Mouse (Mus musculus): ENCODE results near the gene Slc5a5.

The Slc5a5 gene

DNA sequence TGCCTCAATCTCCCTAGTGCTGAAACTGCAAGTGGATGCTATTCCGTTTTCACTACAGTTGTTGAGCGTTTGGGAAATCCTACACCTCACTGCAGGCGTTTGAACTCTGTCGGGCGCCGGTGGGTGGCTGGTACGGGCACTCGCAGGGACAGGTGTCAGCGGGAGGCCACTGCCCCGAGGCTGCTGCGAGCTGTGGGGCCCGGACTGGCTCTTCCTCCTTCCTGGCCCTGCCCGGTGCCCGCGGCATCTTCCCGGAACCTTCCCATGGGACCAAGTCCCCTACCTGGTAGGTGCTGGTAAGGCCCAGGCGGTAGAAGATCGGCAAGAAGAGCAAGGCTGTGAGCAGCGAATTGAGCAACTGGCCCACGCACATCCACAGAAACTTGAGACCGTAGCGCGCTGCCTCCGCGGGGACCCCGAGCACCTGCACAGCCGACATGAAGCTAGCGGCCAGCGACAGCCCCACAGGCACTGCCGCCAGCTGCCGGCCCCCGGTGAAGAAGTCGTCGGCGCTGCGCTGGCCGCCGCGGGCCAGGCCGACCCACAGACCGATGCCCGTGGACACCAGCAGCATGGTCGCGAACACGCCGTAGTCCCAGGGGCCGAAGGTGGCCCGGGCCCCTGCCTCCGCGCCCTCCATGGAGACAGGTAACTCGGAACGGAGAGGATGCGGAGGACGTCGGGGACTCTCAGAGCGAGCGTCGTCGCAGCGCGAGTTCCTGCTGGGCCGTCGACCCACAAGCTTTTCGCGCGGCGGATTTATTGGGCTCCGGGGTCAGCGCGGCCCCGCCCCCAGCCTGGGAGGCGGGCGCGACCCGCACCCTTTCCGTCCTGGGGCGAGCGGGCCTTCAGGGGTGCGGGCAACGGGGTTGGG, at the start of gene Slc5a5:
TSS of gene Slc5a5 (minus strand) at position 736 of the 874 bp plus-strand sequence.
- no peak for DNase-seq (ENCODE audit: low read depth in 1 of 2, low spot score in 2 of 2)

DNA sequence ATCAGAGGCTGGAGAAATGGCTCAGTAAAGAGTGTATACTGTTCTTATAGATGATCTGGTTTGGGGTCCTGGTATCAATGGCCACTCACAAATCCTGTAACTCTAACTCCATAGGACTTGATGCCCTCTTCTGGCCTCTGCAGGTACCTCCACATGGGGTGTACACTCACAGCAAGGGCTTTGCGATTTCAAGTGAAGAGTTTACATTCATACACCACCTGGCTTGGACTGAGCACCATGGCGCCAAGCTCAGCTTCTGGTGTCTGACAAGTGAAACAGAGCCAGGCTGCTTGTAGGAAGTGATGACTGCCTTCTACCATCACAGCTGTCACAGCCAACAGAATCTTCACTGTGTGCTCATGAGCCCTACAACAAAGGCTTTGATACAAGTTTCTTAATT, 48.9 kb upstream of the Slc5a5 start:
- DNase-seq (ENCODE audit: low read depth in 1 of 2, low spot score in 2 of 2), result no peak

DNA sequence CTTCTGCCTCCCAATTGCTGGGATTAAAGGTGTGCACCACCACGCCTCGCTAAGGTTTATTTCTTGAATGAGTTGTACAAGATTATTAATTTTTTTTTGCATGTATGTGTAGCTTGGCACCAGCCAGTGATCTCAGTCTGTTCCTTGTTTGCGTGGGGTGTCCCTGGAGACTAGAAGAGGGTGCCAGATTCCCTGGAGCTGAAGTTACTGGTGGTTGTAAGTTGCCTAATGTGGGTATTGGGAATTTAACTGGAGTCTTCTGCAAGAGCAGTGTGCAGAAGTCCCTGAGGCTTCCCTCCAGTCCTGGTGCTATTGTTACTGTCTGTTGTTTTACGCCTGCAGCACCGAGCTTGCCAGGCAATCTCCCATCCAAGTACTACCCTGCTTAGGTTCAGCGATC, 44.6 kb upstream of the Slc5a5 start:
- DNase-seq (ENCODE audit: low read depth in 1 of 2, low spot score in 2 of 2), result no peak

DNA sequence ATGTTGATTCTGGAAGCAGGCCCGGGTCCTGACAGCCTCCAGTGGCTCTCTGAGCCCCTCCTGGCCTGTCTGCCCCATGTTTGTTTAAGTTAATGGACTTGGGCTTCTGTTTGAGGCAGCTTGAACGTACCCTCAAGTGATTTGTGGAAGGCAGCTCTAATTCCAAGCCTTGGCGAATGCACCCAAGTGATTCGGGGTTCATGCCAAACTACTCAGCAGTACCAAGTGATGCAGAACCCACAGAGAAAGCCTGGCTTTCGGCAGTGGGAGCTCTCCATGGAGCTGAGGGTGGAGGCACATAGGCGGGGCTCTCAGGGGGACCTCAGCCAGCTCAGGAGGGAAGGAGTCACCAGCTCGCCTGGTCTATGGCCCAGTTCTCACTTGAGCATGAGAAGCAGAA, 42.2 kb upstream of the Slc5a5 start:
- no peak for DNase-seq (ENCODE audit: low read depth in 1 of 2, low spot score in 2 of 2)

DNA sequence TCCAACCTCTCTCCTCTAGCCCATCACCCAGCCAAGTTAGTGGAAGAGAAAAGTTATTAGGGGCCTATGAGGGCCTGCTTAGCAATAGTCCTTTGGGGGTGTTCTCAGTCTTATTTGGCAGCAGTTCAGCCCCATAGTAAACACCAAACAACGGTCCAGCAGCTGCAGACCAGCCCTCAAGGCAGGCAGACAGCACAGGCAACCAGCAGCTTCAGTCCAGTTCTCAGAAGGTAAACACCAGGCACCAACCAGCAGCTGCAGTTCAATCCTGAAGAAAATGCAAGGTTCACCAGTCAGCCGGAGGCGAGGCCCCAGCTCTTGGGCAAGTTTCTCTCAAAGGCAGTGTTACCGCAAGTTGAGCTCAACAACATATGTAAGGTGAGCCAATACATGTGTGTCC, 40.5 kb upstream of the Slc5a5 start:
- no peak for DNase-seq (ENCODE audit: low read depth in 1 of 2, low spot score in 2 of 2)

DNA sequence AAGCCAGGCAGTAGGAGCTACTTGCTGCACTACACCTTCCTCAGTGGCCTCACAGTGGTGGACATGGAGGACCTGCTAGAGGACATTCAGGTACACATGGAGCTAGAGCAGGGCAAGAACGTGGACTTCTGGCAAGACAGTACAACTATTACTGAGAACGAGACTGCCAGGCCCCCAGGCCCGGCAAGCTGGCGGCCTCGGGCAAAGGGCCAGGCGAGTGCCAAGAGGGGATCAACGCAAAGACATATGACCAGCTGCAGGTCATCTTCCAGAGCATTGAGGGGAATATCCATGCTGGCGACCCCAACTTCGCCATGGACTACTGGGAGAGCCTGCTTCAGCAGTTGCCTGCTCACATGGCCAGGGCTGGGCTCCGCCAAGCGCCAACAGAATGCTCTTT, 39.2 kb upstream of the Slc5a5 start:
- DNase-seq (ENCODE audit: low read depth in 1 of 2, low spot score in 2 of 2), result no peak

DNA sequence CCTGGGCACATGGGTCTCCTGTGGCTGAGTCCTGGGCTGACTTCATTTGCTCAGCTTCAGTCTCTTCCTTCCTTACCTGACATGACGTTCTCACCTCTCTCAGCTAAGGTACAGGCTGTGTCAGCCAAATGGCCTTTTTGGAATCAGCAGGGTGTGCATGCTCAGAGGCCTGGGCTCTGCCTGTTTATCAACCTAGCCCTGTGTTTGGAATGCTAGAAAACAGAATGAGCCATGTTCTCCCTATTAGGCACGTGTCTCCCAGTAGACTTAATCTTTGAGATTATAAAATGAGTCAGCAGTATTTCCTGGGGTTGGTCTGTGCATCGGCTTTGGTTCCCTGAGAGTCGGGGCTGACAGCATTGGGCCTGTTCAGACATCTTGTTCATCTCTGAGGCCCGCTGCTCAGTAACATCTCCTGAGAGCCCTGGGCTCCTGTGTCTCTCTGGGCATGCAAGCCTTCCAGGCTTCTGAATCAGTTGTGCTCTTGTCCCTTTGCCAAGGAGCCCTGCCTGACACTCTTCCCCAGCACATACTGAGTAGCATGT, 36.3 kb upstream of the Slc5a5 start:
- DNase-seq (ENCODE audit: low read depth in 1 of 2, low spot score in 2 of 2), result no peak

DNA sequence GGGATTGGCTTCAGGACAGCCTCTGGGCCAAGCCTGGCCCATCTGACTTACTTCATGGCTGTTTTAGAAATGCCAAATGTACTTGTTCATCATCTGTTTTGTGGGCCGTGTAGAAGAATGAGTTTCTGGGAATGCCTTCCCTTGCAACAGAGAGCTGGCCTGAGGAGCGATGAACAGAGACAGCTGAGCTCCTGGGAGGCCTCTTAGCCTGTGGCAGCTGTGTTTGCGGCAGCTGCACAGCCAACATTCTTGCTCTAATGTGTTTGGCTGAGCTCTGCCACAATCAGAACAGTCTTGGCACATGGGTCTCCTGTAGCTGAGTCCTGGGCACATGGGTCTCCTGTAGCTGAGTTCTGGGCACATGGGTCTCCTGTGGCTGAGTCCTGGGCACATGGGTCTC, 35.5 kb upstream of the Slc5a5 start:
- DNase-seq (ENCODE audit: low read depth in 1 of 2, low spot score in 2 of 2), result no peak

DNA sequence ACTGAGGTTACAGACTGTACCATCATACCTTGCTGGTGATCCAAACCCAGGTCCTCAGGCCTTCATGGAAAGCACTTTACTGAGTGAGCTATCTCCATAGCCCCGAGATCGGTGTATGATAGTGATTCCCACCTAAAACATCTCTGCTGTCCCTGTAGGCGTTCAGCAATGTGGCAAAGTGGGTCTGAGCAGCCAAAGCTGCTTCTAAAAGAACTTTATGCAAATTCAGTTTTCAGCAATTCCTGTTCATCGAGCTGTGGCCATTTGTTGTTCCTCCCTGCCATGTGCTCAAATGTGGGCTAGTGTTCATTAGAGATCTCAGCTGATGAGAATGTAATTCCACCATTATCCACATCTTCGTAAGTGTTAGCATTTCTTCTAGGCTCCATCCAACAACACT, 33.8 kb upstream of the Slc5a5 start:
- no peak for DNase-seq (ENCODE audit: low read depth in 1 of 2, low spot score in 2 of 2)

DNA sequence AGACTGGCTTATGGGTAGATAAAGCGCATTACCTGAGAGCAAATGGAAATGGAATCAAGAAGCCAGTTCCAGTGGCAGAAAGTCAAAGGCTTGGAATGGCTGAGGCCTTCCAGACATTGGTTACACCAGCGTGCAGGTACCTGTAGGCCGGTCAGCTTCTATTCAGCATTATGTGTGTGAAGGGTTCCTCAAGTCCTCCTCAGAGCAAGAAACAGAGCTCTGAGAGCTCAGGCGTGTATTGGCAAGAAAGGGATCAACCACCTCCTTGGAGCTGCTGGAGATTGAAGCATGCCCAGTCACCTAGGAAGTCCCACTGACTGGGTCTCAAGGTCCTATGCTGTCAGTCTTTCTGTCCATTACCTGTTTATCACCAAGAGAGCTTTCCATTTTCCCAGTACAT, 33.2 kb upstream of the Slc5a5 start:
- no peak for DNase-seq (ENCODE audit: low read depth in 1 of 2, low spot score in 2 of 2)

DNA sequence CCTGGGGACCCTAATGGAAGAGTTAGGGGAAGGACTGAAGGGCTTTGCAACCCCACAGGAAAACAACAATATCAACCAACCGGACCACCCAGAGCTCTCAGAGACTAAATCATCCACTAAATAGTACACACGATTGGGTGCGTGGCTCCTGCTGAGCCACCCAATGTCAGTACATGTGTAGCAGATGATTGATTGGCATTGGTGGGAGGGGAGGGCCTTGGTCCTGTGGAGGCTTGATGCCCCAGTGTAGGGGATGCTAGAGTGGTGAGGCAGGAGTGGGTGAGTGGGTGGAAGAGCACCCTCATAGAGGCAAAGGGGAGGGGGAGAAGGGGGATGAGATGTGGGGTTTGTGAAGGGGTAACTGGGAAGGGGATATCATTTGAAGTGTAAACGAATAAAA, 31.6 kb upstream of the Slc5a5 start:
- no peak for DNase-seq (ENCODE audit: low read depth in 1 of 2, low spot score in 2 of 2)

DNA sequence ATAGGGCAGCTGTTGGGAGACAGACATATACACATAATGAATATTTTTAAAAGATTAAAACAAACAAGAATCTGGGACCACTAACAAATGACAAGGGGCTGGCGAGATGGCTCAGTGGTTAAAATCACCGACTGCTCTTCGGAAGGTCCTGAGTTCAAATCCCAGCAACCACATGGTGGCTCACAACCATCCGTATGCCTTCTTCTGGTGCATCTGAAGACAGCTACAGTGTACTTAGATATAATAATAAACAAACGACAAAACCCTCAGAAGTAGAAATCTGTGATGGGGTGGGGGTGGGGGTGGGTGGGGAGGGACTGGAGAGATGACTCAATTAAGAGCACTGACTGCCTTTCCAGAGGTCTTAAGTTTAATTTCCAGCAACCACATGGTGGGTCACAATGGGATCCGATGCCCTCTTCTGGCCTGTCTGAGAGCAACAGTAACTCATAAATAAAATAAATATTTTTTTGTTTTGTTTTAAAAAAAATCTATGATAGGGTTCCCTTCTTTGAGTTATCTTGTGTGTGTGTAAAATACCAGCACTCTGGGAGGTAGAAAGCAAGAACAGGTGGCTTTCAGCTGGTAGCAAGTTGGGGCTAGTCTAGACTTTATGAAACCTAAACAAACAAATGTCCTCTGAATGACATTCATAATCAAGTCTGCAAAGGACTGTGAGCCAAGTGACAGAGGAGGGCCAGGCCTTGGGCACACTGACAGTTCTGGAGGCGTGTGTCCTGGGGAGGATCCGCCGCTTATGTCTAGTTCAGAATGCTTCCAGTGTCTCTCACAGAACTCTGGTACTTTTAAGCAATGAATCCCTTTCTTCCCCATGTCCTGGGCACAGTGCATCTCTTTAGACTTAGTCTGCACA, 27.7 kb upstream of the Slc5a5 start:
- DNase-seq (ENCODE audit: low read depth in 1 of 2, low spot score in 2 of 2), result no peak

DNA sequence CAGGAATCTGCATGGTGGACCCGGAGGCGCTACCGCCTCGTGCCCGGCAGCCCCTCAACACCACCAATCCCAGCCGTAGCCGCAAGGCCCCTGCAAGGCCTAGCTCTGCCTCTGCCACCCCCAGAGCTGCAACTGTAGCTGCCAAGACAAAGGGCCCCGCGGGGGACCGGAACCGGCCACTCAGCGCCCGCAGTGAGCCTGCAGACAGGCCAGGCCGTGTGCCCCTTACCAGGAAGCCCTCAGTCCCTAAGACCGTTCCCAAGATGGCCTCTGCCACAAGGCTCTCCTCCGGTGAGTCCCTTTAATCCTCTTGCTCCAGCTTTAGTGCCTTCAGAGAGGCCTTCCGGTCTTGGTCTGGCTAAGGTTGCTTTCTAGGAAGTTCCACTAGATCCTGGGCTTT, 22.1 kb upstream of the Slc5a5 start:
- DNase-seq (ENCODE audit: low read depth in 1 of 2, low spot score in 2 of 2), result no peak

DNA sequence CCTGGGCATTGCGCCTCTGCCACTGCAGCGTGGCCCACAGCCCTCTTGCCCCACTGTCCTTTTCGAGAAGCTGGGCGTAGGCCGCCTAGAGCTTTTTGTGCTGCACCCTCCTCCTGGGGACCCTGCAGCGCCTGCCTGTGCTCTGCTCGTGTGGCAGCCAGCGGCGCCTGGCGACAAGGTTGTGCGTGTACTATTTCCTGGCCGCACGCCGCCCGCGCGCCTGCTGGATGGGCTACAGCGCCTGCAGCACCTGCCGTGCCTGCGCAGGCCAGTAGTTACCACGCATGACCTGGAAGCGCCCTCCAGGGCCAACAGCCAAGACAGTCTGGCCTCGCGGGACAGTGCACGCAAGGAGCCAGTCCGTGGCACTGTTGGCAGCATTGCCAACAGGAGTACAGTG, 21.0 kb upstream of the Slc5a5 start:
- DNase-seq (ENCODE audit: low read depth in 1 of 2, low spot score in 2 of 2), result no peak

DNA sequence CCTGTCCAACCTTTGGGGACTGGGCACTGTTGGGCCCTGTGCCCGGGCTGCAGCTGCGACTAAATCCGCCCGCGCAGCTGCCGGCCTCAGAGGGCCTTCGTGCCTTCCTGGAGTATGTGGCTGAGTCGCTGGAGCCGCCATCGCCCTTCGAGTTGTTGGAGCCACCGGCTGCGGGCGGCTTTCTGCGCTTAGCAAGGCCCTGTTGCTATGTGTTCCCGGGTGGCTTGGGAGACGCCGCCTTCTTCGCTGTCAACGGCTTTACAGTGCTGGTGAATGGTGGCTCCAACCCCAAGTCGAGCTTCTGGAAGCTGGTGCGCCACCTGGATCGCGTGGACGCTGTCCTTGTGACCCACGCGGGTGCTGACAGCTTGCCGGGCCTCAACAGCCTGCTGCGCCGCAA, 20.4 kb upstream of the Slc5a5 start:
- no peak for DNase-seq (ENCODE audit: low read depth in 1 of 2, low spot score in 2 of 2)

DNA sequence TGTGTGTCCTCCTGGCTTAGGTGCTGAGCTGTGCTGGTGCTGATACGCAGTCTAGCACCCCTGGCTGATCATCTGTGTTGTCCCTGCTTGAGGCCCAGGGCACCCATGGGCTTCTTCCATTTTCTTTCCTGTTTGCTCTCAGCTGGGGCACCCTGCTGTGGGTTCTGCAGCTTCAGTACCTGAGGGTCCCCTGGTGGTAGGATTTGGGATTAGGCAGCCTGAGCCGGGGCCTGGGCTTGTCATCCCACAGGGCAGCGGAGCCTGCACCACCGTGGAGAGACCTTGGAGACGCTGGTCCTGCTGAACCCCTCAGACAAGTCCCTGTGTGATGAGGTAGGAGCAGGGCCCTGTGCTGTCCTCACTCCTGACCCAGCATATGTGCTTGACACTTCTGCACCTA, 19.0 kb upstream of the Slc5a5 start:
- no peak for DNase-seq (ENCODE audit: low read depth in 1 of 2, low spot score in 2 of 2)

DNA sequence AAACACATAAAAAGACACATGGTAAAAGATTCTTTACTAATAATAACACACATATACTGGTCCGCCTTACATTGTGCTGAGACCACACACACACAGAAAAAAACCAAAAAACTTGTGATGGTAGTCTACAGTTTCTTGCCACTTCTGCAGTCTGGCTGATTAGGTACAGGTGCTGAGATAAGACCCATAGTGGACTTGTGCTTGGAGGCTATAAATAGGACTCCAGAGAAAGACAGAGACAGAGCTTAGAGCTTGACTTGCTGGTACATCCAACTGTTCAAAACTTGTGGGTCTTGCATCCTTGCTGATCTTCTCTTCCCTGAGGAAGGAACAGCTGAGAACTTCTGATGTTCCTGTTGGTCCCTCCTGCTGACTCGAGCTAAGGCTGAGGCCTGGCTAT, 15.0 kb upstream of the Slc5a5 start:
- no peak for DNase-seq (ENCODE audit: low read depth in 1 of 2, low spot score in 2 of 2)

DNA sequence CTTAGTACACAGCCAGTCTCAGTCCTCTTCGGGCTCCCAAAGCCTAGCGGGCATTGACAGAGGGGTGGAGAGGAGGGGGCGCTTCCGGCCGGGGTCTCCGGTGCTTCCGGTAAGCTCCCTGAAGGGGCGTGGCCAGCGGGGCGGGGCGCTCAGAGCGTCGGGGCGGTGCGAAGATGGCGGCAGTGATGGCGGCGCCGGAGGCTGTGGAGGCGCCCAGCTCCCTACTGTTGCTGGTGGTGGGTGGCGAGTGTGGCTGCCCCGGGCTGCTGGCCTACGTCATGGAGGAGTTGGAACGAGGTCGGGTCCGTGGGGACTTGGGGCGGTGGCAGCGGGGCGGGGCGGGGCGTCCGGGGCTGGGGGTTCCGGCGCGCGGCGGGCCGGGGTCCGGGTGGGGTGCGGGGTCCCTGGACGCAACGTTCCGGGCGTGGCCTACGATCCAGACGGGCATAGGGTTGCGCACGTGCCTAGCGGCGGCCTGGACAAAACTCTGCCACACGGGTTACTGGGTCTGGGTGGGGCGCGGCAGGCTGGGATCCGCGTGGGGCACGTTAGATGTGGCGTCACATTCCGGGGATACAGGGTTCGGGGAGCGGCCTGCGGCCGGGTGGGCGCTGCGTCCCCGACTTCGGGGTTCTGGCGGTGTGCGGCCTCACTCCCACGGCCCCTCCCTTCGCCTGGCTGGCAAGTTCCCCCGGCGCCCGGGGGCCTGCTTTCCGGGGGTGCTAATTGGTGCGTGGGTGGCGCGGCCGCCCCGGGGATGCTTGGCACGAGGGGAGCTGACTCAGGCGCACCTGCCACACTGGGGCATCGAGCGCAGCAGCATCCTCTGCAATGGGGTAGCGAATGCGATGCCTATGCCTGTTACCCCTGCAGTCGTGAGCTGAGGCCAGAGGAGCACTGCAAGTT, 13.5 kb upstream of the Slc5a5 start, which contains the start of gene Map1s:
TSS of gene Map1s (plus strand) at position 102 of the 906 bp plus-strand sequence.
- DNase-seq (ENCODE audit: low read depth in 1 of 2, low spot score in 2 of 2), result peak; percentile 27 to 28

DNA sequence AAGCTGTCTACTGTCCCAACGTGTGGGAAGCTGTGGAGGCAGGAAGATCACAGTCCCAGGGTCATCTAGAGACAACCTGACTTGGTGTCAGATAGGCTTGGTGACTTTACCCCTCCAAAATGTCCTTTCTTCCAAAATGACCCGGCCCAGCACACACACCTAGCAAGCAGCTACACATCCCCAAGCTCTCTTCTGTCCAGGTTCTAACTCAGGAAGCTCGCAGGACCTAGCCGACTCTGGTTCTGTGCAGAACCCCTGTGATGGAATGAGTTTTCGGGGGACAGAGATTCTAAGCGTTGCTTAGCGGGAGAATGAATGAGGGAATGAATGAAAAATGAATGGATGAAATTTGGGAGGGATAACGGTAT, 12.9 kb upstream of the Slc5a5 start:
- DNase-seq (ENCODE audit: low read depth in 1 of 2, low spot score in 2 of 2), result no peak

DNA sequence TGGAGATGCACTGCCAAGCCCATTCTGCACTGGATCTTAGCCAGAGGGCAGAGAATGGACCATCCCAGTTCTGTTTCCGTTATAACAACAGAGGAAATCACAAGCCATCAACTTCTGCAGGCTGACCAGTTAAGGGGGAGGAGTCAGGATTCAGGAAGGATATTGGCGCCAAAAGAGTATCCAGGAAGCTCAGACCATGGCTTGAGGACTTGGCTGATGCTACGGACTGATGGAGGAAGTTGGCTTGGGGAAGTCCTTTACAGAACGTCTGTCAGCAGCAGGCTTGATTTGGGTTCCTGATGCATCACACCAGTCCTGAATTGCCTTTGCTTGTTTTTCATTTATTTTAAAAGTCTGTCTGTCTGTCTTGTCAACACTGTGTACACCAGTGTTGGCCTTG, 12.0 kb upstream of the Slc5a5 start:
- peak; percentile 36 for DNase-seq (ENCODE audit: low read depth in 1 of 2, low spot score in 2 of 2)

DNA sequence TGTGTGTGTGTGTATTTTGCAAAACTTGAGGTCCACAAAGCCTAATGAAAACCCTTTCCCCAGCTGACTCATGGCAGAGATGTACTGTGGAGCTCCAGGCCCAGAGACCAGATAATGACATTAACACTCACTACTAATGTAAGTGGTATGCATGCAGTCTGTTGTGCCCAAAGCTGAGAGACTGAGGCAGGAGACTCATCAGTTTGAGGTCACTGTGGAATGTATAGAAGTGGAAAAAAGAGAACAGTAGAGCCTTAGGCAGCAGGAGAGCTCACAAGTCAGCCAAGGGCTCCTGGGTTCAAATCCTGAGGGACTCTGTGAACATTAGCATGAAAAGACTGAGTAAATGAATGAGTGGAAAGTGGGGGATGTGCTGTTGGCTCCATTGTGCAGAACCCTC, 11.0 kb upstream of the Slc5a5 start:
- DNase-seq (ENCODE audit: low read depth in 1 of 2, low spot score in 2 of 2), result no peak
